Mouse (Mus musculus) right cerebral cortex, postnatal 10 days (tissue): ENCODE results near the gene Srp9.
"Not testable (repeated sequence)": the region's sequence is repeated elsewhere in the genome, so short reads cannot be mapped to it uniquely, and the experiment has no call there.

ENCODE experiments used
- DNase-seq, 2 experiments: peaks; one replicate each; pipeline ENCODE4 v3.0.0; 2021; ENCODE audit warnings: low spot score in 2 of 2

The Srp9 gene

DNA sequence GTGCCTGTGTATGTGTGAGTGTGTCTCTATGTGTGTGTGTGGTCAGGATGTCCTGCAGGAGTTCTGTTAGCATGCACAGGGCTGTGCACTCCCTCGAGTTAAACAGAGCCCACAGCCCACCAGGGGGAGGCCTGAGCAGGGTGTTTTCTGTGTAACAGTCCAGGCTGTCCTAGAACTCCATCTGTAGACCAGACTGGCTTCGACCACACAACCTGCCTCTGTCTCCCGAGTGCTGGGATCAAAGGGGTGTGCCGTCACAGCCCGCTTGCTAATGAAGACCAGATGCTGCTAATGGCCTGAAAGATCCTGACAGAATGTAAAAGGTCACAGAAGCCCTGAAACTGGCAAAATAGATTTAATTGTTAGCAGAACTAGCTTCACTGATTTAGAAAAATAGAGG is 21.0 kb downstream of the Srp9 start:
- no peak for DNase-seq

DNA sequence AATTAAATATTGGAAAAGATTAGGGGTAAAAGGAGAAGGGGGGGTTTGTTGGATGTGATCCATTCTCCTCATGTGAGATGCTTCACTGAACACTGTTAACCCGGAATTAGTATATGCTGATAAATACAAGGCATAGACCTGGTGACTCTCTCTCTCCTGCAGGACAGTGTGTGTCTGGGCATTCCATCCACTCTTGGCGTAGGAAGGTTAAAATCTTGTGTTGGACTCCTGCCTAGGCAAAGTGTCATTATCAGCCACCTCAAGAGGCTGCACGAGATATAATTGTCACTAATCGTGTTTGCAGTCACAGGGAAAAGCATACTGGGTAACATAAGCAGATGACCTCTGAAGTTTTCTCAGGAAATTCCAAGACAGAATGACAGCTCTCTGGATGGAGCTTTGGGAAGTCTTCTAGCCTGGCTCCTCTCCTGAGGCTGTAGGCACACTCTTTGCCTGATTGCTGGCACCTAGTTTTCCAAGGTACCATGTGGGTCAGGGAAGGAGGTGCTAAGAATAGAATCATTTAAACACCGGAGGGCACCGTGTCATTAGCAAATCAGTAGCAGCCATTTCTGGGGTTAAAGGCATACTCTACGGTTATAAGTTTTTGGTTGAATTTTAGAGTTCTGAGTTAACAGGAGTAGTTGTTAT is 24.5 kb downstream of the Srp9 start:
- no peak for DNase-seq

DNA sequence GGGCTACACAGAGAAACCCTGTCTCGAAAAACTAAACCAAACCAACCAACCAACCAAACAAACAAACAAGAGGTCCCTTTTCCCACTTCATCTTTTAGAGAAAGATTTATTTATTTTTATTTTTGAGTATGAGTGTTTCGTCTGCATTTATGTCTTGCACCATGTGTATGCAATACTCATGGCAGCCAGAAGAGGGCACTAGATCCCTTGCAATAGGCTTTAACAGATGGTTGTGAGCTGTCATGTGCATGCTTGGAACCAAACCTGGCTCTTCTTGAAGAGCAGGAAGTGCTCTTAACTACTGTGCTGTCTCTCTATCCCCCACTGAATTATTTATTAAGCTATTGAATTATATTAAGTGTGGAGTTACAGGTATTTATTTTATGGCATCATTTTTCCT is 25.4 kb downstream of the Srp9 start:
- no peak for DNase-seq

DNA sequence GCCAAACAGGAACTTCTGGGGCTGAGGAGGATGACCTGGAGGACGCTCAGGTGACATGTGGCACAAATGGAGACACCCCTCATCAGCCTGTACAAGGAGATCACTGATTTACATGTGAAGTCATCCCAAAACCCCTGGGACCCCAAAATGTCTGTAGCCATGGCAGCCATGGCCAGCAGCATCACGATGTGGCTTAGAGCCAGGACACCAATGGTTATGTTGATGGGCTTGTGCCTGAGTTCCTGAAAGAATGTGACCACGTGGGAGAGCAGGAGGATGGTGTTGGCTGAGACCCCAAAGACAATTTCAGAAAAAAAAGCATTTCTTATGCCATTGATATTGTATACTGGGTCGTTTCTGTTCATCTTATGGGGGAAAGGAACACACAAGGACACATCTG is 33.2 kb downstream of the Srp9 start:
- no peak for DNase-seq

DNA sequence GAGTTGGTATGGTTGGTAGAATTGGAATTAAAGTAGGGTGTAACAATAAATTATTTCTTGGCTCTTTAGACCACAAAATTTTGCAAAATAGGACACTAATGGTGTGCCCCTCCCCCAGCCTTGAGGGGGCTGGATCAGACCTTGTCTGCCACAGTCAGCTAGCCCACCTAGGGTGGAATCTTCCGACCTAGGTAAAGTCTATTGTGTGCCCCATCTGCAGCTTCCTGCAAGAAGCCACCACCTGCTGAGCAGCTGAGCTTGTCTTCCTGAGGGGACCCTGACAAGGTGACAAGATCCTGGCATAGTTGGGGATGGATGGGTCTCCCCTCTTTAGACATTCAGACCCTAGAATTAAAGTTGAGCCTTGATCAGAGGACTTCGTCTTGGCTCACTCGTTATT is 35.0 kb downstream of the Srp9 start:
- DNase-seq = no peak

DNA sequence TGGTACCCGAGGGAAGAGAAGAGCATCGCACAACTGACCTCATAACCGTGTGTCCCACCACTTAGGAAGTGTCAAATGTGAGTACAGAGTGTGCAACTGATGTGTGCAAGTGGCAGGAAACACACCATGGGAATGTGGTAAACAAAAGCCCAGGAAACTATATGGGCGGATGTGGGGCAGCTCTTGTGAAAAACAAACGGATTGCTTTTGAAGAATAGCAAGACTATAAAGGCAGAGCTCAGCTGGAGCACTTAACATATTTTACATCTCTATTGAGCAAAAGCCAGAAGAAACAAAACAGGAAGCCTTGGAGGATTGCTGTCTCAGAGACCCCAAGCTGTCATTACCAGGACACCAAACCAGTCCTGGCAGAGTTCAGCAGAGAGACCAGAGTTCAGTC is 38.4 kb downstream of the Srp9 start:
- no peak for DNase-seq

DNA sequence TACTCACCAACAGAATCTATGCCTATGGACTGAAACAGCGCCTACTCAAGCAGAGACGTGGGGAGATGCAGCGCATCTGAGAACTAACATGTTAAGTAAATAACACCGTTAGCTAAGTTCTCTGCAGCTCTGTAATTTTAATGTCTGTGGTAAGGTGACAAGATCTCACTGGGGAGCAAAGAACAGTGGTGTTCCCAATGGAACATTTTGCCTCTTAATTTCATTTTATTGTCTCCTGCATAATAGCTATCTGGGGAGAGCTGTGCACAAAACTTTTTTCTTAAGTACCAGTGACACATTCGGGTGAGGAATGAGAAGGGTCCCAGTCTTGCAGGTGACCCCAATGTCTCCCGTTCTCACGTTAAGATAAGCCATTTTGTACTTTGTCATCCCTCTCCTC is 39.8 kb downstream of the Srp9 start, which contains the start of gene Vmn1r1:
Vmn1r1 (minus strand) TSS at position 101 of the 400 bp plus-strand sequence.
- no peak for DNase-seq

DNA sequence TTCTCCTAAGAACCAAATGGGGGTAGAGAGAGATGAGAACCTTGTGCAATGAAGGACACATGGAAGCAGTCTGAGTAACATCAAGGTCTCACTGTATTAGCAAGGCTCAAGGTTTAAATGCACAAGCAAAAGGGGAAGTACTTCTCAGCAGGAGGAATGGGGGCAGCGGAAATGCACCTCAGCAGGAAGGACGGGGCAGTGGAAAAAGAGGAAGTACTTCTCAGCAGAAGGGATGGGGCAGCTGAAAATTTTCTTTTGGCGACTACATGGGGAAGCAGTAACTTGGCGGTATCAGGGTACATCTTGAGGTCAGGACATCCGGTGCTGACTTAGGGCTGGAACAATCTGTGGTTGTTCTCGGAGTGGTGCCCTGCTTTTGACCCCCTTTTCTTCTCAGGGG is 45.7 kb downstream of the Srp9 start:
- not testable (repeated sequence) for DNase-seq

DNA sequence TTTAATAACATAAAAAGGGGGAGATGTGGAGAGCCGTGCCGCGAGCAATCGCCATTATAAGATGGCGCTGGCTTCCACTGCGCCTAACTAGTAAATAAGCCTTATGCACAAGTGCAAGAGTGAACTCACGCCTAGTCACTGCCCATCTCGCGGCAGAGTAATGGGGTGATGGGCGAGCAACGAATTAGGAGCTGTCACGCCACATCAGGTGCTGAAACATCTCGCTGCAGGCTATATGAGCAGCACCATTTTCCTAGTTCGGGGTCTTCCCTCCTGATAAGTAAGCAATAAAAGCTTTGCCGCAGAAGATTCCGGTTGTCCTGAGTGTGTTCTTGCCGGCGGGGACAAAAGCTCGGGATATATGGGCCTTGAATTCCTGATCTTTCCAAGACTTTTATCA is 52.4 kb downstream of the Srp9 start:
- DNase-seq = not testable (repeated sequence)

DNA sequence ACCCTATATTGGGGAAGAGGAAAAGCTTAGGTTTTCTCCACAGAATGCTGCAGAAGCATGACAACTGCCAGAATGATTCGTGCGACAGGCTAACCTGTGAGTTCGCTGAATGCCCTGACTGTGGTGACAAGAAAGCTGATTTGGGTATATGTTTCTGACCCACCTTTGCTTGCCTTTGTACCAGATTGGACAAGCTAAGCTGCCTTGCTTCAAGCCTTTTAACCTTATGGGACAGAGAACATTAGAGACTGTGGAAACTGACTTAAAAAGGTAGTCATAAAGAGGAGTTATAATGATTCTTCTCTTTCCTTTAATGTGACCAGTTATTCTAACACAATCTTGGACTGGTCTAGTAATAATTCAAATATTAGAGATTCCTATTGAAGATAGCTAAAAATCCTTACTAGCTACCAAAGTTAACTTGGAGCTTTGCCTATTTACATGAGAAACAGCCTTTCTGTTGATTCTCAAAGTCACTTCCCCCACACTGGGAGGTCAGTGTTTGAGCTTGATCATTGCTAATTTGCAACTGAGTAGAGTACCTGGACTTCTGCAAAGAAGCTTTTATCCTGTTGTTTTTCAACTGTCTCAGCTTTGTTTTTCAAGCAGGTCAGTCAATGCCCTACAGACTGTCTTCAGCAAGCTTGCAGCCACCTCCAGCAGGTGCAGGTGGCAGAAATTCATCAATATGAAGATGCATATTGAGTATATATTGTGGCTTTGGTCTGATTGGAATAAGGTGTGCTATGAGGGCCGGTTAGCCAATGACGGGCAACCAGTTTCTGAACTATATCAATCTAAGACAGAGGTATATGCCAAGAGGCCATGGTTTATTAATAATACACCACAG is 57.1 kb downstream of the Srp9 start:
- DNase-seq = no peak
